Mouse (Mus musculus) cerebellum, postnatal 36 days (tissue): ENCODE data around the gene Dcxr.
"Not testable (repeated sequence)": the region's sequence is repeated elsewhere in the genome, so short reads cannot be mapped to it uniquely, and the experiment has no call there.

Source experiments
- DNase-seq, 2 experiments: peaks; one replicate each; pipeline ENCODE4 v3.0.0; 2021 to 2022; ENCODE audit warnings: mixed read lengths in 2 of 2

Gene Dcxr

DNA sequence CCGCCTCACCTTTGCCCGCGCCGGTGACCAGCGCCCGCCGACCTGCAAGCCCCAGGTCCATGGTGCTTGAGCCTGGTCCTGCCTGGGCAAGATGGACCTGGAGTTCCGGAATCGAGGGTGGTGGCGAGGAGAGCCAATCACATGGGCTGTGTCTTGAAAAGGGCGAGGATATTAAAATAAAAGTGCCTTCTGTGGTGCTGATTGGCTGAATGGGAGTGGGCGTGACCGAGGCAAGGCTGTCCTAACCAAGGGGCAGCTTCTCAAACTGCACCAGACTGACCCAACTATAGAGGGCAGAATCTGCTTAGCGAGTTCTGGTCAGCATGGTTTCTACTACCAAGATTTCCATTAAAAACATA lies at the start of gene Dcxr:
Gene Dcxr (minus strand): TSS at position 113 of the 359 bp plus-strand sequence.
- peak; percentile 78 to 80 for DNase-seq

DNA sequence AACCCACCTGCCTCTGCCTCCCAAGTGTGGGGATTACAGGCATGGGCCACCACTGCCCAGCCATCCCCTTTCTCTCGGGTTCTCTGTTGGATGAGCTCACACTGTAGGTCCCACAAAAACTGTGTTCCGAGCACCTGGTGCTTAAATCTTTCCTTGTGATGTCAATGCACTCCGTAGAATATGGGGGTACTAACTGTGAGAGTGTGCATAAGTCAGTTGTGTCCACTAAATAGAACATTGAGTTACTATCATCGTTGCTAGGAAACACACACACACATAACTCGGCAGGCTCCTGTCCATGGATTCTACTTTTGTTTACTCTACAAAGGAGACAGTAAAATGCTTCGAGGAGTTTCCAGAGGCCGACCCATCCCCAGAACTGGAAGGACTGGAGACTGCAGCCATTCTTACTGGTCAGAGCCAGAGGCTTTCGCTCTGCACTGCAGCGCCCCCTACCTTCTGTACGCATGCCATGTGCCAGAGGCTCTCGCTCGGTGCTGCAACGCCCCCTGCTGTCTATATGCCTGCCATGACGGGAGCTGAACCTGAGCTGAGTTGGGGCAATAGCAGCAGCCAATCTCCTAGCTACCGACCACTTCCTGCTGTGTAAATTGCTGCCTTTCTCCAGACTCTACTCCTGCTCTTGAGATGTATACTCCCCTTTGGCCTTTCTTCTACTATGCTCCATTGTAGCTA lies 48.8 kb upstream of the Dcxr start:
- peak; percentile 97 to 98 for DNase-seq

DNA sequence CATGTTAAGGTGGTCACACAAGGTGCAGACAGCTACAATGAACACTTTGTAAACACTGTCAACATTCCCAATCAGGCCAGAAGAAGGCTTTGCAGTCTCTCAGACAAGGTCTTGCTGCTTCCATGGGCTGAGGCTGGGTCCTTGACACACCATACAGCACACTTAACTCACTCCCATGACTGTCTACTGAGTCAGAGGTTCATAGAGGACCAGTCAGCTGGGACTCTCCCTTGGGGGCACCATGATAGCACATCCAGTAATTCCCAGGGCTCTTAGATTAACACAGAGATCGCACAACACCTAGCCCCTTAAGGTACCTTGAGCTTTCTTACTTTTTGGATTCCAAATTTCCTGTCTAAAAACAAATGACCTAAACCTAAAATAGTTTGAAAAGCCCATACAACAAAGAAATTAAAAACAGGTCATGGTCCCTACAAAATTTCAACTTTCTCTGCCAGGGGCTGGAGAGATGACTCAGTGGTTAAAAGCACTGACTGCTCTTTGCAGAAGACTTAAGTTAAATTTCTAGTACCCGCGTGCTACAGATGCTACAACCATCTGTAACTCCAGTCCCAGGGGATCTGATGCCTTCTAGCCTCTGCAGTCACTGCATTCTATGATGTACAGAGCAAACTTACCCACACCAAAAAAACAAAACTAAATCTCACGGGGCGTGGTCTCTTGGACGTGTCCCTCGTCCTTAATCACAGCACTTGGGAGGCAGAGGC lies 46.5 kb upstream of the Dcxr start:
- no peak for DNase-seq

DNA sequence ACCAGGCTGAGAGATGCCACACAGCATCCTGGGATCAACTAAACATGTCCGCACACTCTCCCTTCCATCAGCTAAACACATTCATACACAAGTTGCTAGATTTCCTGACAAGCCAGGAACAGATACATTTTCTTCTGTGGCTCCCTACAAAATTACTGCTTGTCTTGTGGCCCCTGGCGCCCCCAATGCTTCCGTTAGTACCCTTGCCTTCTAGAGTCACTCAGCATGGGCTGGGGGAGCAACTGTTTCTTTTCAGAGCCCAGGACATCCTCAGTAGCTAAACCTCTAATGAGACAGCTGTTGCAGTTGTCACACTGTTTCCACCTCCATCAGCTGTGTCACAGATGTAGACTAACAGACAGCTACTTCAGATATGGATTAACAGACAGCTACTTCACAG lies 45.7 kb upstream of the Dcxr start:
- no peak for DNase-seq

GRCm38 (mm10) chr11:120768206-120768605 lies 41.1 kb upstream of the Dcxr start:
- no peak for DNase-seq

DNA sequence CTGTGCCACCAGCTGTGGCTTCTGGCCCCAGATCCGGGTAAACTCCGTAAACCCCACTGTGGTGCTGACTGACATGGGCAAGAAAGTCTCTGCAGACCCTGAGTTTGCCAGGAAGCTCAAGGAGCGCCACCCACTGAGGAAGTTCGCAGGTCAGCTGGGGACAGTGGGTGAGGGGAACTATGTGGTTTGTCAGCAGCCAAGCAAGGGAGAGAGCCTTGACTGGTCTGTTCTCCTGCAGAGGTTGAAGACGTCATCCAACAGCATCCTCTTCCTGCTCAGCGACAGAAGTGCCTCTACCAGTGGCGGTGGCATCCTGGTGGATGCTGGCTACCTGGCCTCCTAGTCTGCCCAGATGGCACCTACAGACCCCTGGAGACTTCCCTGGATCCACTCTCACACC lies 39.9 kb upstream of the Dcxr start:
- not testable (repeated sequence) for DNase-seq

- DNase-seq, result not testable (repeated sequence)
Measured at GRCm38 (mm10) chr11:120763121-120763999, 36.3 kb upstream of the Dcxr start.

DNA sequence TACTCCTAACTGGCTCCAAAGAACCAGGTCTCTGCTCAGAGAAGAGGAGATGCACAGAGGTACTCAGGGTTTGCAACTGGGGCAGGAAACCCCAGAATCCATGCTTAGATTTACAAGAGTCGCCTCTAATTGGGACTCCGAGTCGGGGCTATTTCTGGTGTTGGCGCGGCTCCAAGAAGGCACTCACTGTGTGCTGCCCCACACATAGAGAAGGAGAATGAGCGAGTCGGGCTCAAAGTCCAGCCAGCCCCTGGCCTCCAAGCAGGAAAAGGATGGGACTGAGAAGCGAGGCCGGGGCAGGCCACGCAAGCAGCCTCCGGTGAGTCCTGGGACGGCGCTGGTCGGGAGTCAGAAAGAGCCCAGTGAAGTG lies 35.6 kb upstream of the Dcxr start, which contains the start of gene Hmga1b:
Gene Hmga1b (plus strand): TSS at position 123 of the 370 bp plus-strand sequence.
- not testable (repeated sequence) for DNase-seq

DNA sequence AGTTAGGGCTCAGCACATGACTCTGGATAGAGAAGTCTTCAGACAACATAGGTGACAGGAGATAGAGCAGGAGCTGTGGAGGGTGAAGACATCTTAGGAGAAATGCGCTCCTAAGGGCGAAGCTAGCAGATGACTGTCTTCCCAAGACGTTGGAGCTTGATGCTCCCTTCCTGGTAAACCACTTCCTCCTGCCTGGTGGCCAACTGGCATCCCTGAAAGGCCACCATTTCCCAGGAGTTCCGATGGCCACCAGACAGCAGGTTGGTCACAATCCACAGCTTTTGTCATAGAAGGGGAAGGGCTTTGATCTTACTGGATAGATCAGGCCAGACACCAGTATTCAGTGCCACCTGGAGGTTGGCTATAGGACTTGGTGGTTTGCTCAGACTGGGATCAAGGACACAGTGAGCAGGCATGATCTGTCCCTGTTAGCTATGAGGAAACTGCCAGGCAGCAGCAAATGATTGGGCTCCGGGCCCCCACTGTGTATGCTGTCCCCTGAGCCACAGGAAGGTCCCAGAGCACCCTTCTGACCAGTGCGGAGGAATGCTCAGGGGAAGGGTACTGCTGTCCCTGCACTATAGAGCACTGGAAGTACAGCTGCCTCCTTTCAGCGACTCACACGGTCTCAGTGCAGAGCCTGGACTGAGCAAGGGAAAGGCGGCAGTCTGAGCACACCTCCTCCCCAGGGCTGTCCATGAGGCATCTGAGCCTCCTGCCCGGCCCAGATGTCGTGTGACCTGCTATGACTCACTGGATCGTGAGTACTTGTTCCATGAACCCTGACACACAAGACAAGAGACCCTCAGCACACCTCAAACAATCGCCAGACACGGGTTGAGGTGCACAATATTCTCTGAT lies 35.0 kb upstream of the Dcxr start:
- DNase-seq, result no peak

DNA sequence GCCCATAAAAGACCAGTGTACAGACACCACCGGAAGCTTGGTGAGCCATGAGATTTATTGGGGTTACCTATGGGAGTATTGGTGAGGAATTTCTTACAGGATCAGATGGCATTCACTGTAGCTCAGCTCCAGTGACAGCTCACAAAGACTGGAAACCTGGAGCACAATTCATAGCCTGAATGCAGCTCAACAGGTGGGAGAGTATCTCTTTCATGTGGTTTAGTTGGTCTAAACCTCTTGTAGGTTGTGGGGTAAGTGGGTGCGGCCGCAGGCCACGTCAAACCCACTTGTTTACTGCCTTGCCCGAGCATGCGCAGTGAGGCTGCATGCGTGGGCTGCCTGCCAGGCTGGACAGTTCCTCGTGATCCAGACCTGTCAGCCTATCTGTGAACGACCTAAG lies 33.2 kb upstream of the Dcxr start:
- no peak for DNase-seq

GRCm38 (mm10) chr11:120751606-120752005 lies 24.5 kb upstream of the Dcxr start:
- DNase-seq, result no peak

GRCm38 (mm10) chr11:120749430-120749829 lies 22.3 kb upstream of the Dcxr start:
- peak in 1 of 2 experiments; percentile 18 for DNase-seq

- no peak for DNase-seq
Measured at GRCm38 (mm10) chr11:120747974-120748373, 20.9 kb upstream of the Dcxr start.

DNA sequence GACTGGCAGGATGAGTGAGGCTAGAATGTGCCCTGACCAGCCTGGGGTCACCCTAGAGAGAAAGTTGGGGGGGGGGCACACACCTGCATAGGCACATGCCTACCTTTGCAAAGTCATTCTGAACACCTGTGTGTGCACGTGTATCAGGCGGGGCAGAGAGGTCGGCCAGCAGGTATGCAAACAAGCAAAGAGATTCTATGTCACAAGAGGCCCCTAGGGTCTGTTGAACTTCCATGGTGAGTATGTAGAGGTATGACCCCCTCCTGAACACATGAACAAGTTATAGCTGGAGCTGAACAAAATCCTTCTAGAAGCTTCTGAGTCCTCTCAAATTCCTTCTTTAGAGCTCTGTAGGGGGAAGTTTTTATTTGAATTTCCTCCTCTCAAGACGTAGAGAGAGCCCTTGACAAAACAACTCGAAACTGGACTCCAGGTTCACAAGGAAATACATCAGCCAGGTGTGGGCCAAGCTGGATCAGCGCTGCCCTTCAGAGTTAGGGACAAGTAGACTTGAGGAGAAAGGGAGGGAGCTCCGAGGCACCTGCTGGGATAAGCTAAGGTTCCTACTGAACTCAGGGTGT lies 17.1 kb upstream of the Dcxr start:
- no peak for DNase-seq

DNA sequence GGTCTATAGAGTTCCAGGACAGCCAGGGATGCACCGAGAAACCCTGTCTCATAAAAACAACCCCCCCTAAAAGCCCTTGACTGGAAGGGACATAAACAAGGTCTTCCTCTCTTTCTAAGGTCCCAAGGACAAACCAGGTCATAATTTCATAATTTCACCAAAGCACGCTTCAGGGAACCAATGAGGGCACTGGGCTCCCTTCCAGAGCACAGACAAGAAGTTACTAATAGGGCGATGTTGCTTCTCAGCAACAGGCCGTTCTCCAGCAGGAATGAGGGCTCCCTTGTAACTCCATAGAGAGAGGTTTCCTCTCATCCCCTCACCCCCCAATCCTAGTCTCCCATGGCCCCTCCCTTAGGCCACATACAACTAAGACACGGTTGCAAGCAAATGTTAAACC lies 13.9 kb upstream of the Dcxr start:
- no peak for DNase-seq

DNA sequence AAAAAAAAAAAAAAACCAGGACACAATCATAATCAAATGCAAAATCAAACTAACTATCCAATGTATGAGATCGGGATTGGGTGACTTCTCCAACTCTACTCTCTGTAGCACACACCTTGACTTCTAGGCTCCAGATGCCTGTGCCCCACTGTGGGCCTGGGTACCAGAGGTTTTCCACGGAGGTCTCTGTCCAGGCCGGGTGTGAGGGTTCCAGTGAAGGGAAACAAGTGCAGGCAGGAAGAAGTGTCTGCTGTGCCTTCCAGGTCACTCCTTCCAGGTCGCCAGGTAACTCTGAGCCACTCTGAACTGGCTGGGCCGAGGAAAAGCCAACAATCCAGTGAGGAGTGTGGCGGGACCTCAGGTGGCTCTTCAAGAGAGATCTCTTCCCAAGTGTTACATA lies 9.3 kb upstream of the Dcxr start:
- DNase-seq, result no peak

- no peak for DNase-seq
Measured at GRCm38 (mm10) chr11:120733521-120733920, 6.4 kb upstream of the Dcxr start.

DNA sequence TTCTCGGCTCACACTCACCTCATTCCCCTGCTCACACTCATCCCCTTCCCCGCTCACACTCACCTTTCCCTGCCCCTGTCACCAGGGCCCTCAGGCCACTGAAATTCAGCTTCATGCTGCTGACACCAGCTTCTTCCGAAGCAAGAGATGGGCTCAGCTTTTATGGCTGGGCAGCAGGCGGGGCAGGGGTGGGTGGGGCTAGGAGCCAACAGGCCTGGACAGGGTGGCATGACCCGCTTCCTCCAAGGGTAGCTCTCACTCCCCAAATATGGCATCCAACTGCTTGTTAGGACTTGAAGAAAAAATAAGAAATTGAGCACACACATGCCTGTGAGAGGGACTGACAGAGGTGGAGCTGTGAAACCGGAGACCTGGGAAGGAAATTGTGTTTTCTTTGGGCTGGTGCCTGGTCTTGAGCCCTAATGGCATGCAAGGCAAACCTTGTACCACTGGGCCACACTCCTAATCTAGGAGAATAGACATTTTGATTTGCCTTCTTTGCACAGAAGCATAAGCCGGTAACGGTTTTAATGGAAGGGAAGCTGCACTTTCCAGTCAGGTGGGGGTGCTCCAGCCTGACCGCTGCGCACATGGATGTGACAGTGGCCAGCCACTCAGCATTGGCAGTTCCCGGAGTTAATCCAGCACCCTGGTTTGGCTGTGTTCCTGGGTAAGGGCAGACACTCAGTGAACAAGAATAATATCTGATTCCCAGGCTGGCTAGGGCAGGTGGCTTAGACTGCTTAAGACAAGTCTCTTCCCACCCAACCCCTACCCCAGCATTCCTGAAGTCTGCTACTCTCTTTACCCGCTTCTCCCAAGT lies 5.0 kb upstream of the Dcxr start, which contains the start of gene Cbr2:
Gene Cbr2 (minus strand): TSS at position 257 of the 823 bp plus-strand sequence.
- DNase-seq, result no peak

GRCm38 (mm10) chr11:120731395-120731794 lies 4.3 kb upstream of the Dcxr start:
- DNase-seq, result no peak

- DNase-seq, result no peak
Measured at GRCm38 (mm10) chr11:120730331-120730870, 3.3 kb upstream of the Dcxr start.
